Mouse (Mus musculus): Measurements from ENCODE around the gene Ino80b. TPM values are rescaled to one million over a fixed set of nuclear protein-coding genes. Genes with fewer than 3 reads are reported as not detected.
A peak's percentile ranks its signal among the peaks of the same experiment; 100 is the strongest.

Ino80b gene
- polyA plus RNA-seq, 1 experiment from 2014 or later: 17.8 TPM

GRCm38 (mm10) chr6:83155552-83156238 is 30.5 kb upstream of the Ino80b start:
- peak overlapping the region; percentile 80 for H3K27ac ChIP-seq

GRCm38 (mm10) chr6:83153485-83153884 is 28.3 kb upstream of the Ino80b start:
- H3K27me3 ChIP-seq (ENCODE audit: low read depth, poor library complexity, severe bottlenecking): 0 out of 2 replicates have a peak, but pooled peaks cover 9% of the 10 kb centered on the region
- H3K4me1 ChIP-seq: peaks cover 40% of the 10 kb centered on the region
- no peak overlapping the region for H3K4me3 ChIP-seq
- no peak overlapping the region for H3K27ac ChIP-seq
- peaks cover 55% of the 10 kb centered on the region for H3K36me3 ChIP-seq
- H3K9me3 ChIP-seq (replicated peaks): no peaks in the 10 kb centered on the region
- WGBS: 71% methylated on average over 5 of the region's 5 CpGs
- DNase-seq (ENCODE audit: low spot score): peak; percentile 27

More at GRCm38 (mm10) chr6:83155552-83156238, 30.5 kb upstream of the Ino80b start:
- Histone ChIP-seq H3K36me3 (peaks cover 32% of the 10 kb centered on the region), H3K9me3 (replicated peaks) (no peaks in the 10 kb centered on the region), H3K4me1 (peaks cover 35% of the 10 kb centered on the region), H3K4me3 (peak overlapping the region; percentile 61), H3K27me3 (ENCODE audit: low read depth, poor library complexity, severe bottlenecking) (peaks cover 21% of the 10 kb centered on the region)
- peak; percentile 43 for DNase-seq (ENCODE audit: low spot score)
- 9% methylated on average over 23 of the region's 23 CpGs for WGBS

GRCm38 (mm10) chr6:83153038-83153437 is 27.8 kb upstream of the Ino80b start:
- DNase-seq (ENCODE audit: low spot score): peak; percentile 29
- Histone ChIP-seq H3K27ac (no peak overlapping the region), H3K36me3 (peaks cover 59% of the 10 kb centered on the region), H3K4me1 (peaks cover 40% of the 10 kb centered on the region), H3K27me3 (ENCODE audit: low read depth, poor library complexity, severe bottlenecking) (0 out of 2 replicates have a peak, but pooled peaks cover 9% of the 10 kb centered on the region), H3K9me3 (replicated peaks) (no peaks in the 10 kb centered on the region), H3K4me3 (peak overlapping the region; percentile 5; the same call in 1 of the 2 replicates)
- 89% methylated on average over 12 of the region's 12 CpGs for WGBS

DNA sequence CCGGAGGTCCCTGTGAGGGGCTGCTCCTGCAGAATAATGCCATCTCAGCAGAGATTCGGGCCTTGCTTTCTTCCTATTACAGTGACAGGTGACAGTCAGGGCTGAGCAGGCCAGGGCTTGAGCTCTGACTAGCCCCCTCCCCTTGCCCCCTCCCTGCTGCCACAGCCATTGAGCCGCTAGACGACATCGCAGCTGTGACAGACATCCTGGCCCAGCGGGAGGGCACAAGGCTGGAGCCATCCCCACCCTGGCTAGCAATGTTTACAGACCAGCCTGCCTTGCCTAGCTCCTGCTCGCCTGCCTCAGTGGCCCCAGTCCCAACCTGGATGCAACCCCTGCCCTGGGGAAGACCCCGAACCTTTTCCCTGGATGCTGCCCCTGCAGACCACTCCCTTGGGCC is 26.5 kb upstream of the Ino80b start:
- H3K27me3 ChIP-seq (ENCODE audit: low read depth, poor library complexity, severe bottlenecking): 0 out of 2 replicates have a peak, but pooled peaks cover 9% of the 10 kb centered on the region
- no peaks in the 10 kb centered on the region for H3K9me3 ChIP-seq (replicated peaks)
- peaks cover 47% of the 10 kb centered on the region for H3K4me1 ChIP-seq
- no peak for DNase-seq (ENCODE audit: low spot score)
- peak overlapping the region; percentile 21; the same call in 1 of the 2 replicates for H3K27ac ChIP-seq
- H3K36me3 ChIP-seq: peaks cover 72% of the 10 kb centered on the region
- H3K4me3 ChIP-seq: no peak overlapping the region
- WGBS: 34% methylated on average over 8 of the region's 8 CpGs

DNA sequence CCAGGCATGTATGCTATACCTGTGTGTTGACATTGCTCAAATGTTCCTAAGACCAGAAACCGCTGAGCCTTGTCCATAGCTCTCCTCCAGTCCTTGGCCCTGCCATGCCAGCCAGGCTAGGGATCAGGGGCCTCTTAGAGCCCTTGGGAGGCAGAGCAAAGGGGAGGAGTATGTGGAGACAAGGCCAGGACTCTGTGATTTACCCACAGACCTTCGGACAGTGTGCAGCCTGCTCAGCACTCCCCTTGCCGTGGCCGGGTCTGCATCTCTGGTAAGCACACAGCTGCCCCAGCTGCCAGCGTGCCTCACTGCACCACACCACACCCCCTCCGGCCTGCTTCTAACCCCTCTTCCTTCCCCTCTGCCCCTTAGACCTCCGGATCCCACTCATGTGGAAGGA is 22.0 kb upstream of the Ino80b start:
- Histone ChIP-seq H3K36me3 (peaks cover 66% of the 10 kb centered on the region), H3K9me3 (replicated peaks) (no peaks in the 10 kb centered on the region), H3K4me1 (peaks cover 54% of the 10 kb centered on the region), H3K27me3 (ENCODE audit: low read depth, poor library complexity, severe bottlenecking) (0 out of 2 replicates have a peak, but pooled peaks cover under 1% of the 10 kb centered on the region), H3K27ac (0 out of 2 replicates have a peak overlapping the region, but pooled peaks have one; percentile 12), H3K4me3 (no peak overlapping the region)
- 64% methylated on average over 7 of the region's 7 CpGs for WGBS
- no peak for DNase-seq (ENCODE audit: low spot score)

- Histone ChIP-seq H3K4me3 (0 out of 2 replicates have a peak overlapping the region, but pooled peaks have one; percentile 2), H3K36me3 (peaks cover 51% of the 10 kb centered on the region), H3K27ac (peak overlapping the region; percentile 47), H3K9me3 (replicated peaks) (no peaks in the 10 kb centered on the region), H3K4me1 (peaks cover 56% of the 10 kb centered on the region), H3K27me3 (ENCODE audit: low read depth, poor library complexity, severe bottlenecking) (0 out of 2 replicates have a peak, but pooled peaks cover 9% of the 10 kb centered on the region)
- WGBS: 66% methylated on average over 9 of the region's 9 CpGs
- DNase-seq (ENCODE audit: low spot score): no peak
Observed at GRCm38 (mm10) chr6:83145805-83146204, 20.6 kb upstream of the Ino80b start.

DNA sequence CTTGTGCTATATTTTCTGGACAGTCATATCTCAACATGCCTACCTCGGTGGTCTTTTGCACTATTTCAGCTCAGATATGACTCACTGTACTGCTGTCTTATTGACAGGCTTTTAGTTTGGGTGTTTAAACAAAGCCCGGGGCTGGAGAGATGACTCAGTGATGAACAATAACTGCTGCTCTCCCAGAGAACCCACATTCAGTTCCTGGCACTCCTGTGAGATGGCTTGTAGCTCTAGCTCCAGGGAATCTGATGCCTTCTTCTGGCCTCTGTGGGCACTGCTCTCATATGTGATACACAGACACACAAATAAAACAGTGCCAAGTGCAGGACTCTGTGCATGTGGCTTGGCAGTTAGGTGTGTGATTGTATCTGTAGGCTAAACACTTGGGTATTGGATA is 20.0 kb upstream of the Ino80b start:
- Histone ChIP-seq H3K4me1 (peaks cover 54% of the 10 kb centered on the region), H3K36me3 (peaks cover 46% of the 10 kb centered on the region), H3K4me3 (no peak overlapping the region), H3K27ac (no peak overlapping the region), H3K27me3 (ENCODE audit: low read depth, poor library complexity, severe bottlenecking) (0 out of 2 replicates have a peak, but pooled peaks cover 9% of the 10 kb centered on the region), H3K9me3 (replicated peaks) (no peaks in the 10 kb centered on the region)
- WGBS: 85% methylated on average over 2 of the region's 2 CpGs
- no peak for DNase-seq (ENCODE audit: low spot score)

- WGBS: 28% methylated on average over 11 of the region's 11 CpGs
- Histone ChIP-seq H3K4me3 (peak overlapping the region; percentile 51), H3K27ac (0 out of 2 replicates have a peak overlapping the region, but pooled peaks have one; percentile 82)
Observed at GRCm38 (mm10) chr6:83142886-83143285, 17.7 kb upstream of the Ino80b start.

GRCm38 (mm10) chr6:83142211-83142731 is 17.0 kb upstream of the Ino80b start:
- H3K36me3 ChIP-seq: peaks cover 28% of the 10 kb centered on the region
- peak overlapping the region; percentile 51 for H3K4me3 ChIP-seq
- H3K27ac ChIP-seq: peak overlapping the region; percentile 82
- H3K27me3 ChIP-seq (ENCODE audit: low read depth, poor library complexity, severe bottlenecking): 0 out of 2 replicates have a peak, but pooled peaks cover 9% of the 10 kb centered on the region
- peak; percentile 62 for DNase-seq (ENCODE audit: low spot score)
- peaks cover 80% of the 10 kb centered on the region for H3K4me1 ChIP-seq
- WGBS: 2% methylated on average over 41 of the region's 41 CpGs
- H3K9me3 ChIP-seq (replicated peaks): no peaks in the 10 kb centered on the region

More at GRCm38 (mm10) chr6:83142886-83143285, 17.7 kb upstream of the Ino80b start:
- Histone ChIP-seq H3K36me3 (peaks cover 34% of the 10 kb centered on the region), H3K4me1 (peaks cover 77% of the 10 kb centered on the region), H3K27me3 (ENCODE audit: low read depth, poor library complexity, severe bottlenecking) (0 out of 2 replicates have a peak, but pooled peaks cover 9% of the 10 kb centered on the region), H3K9me3 (replicated peaks) (no peaks in the 10 kb centered on the region)
- no peak for DNase-seq (ENCODE audit: low spot score)

- Histone ChIP-seq H3K4me1 (peaks cover 77% of the 10 kb centered on the region), H3K27me3 (ENCODE audit: low read depth, poor library complexity, severe bottlenecking) (0 out of 2 replicates have a peak, but pooled peaks cover 9% of the 10 kb centered on the region), H3K9me3 (replicated peaks) (no peaks in the 10 kb centered on the region), H3K36me3 (peaks cover 21% of the 10 kb centered on the region), H3K4me3 (peak overlapping the region; percentile 51), H3K27ac (peak overlapping the region; percentile 82)
- no peak for DNase-seq (ENCODE audit: low spot score)
- WGBS: 27% methylated on average over 4 of the region's 4 CpGs
Observed at GRCm38 (mm10) chr6:83141636-83142035, 16.4 kb upstream of the Ino80b start.

DNA sequence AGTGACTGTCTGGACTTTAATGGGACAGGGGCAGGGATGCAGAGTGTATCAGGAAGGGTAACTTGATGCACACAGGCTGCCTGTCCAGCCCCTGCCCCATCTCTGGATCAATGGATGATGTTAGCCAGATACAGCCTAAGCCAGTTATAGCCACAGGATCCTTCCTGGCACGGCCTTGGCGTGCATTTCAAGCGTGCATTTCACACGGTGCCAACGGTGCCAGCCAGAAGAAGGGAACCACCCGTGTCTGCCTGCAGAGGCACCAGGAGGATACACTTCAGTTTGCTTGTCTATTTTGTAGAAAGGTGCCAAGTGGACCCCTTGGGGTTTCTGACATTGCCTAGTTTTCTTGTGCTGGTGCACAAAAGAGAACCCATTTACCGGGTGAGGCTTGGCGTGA is 14.8 kb upstream of the Ino80b start:
- Histone ChIP-seq H3K36me3 (peaks cover 12% of the 10 kb centered on the region), H3K27ac (0 out of 2 replicates have a peak overlapping the region, but pooled peaks have one; percentile 16), H3K27me3 (ENCODE audit: low read depth, poor library complexity, severe bottlenecking) (0 out of 2 replicates have a peak, but pooled peaks cover 9% of the 10 kb centered on the region), H3K4me1 (peaks cover 85% of the 10 kb centered on the region), H3K9me3 (replicated peaks) (no peaks in the 10 kb centered on the region), H3K4me3 (peak overlapping the region; percentile 11; the same call in 1 of the 2 replicates)
- WGBS: 93% methylated on average over 8 of the region's 8 CpGs
- DNase-seq (ENCODE audit: low spot score): no peak

GRCm38 (mm10) chr6:83138056-83138455 is 12.8 kb upstream of the Ino80b start:
- H3K36me3 ChIP-seq: peaks cover 12% of the 10 kb centered on the region
- peak overlapping the region; percentile 99 for H3K27ac ChIP-seq
- H3K9me3 ChIP-seq (replicated peaks): no peaks in the 10 kb centered on the region
- peak; percentile 76 for DNase-seq (ENCODE audit: low spot score)
- 0 out of 2 replicates have a peak, but pooled peaks cover 9% of the 10 kb centered on the region for H3K27me3 ChIP-seq (ENCODE audit: low read depth, poor library complexity, severe bottlenecking)
- H3K4me1 ChIP-seq: peaks cover 88% of the 10 kb centered on the region
- H3K4me3 ChIP-seq: peak overlapping the region; percentile 69
- under 1% methylated on average over 11 of the region's 11 CpGs for WGBS

DNA sequence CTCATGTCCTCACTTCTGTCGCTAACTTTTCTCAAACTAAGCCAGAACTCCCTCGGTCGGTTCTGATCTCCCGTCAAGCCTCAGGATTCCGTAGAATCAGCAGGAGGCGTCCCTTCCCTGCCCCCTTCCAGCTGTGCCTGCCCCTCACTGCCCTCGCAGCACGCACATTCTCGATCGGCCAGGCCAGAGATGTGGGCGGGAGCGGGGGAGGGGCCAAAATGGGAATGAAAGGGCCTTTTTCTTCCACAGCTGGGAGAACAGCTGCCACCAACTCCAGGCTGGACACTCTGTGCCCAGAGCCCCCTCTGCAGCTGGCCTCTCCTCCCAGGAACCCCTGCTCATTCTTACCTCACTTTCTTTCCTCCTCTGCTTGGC is 12.3 kb upstream of the Ino80b start:
- DNase-seq (ENCODE audit: low spot score): peak; percentile 96
- Histone ChIP-seq H3K27ac (peak overlapping the region; percentile 99), H3K4me1 (peaks cover 85% of the 10 kb centered on the region), H3K9me3 (replicated peaks) (no peaks in the 10 kb centered on the region), H3K27me3 (ENCODE audit: low read depth, poor library complexity, severe bottlenecking) (0 out of 2 replicates have a peak, but pooled peaks cover 9% of the 10 kb centered on the region), H3K36me3 (peaks cover 12% of the 10 kb centered on the region), H3K4me3 (peak overlapping the region; percentile 69)
- WGBS: under 1% methylated on average over 12 of the region's 12 CpGs
